Mouse (Mus musculus): ENCODE data around the gene Slitrk6. TPM values are rescaled to one million over a fixed set of nuclear protein-coding genes. Genes with fewer than 3 reads are reported as not detected.

Gene Slitrk6
- not detected for total RNA-seq (2023)

GRCm38 (mm10) chr14:110754484-110755307 lies at the start of gene Slitrk6:
Gene Slitrk6, minus strand, starts transcription at chr14:110755149.

